Mouse (Mus musculus) MN1 (cell line): ENCODE measurements around the gene Rgs10.
A peak's percentile ranks its signal among the peaks of the same experiment; 100 is the strongest.

Experiments
- DNase-seq: peaks from one replicate; pipeline ENCODE4 v3.0.0-alpha.2; 2016; ENCODE audit warnings: low spot score

Rgs10 gene

GRCm38 (mm10) chr7:128410708-128411413 lies 7.7 kb downstream of the Rgs10 start:
- no peak for DNase-seq

GRCm38 (mm10) chr7:128408265-128408664 lies 10.3 kb downstream of the Rgs10 start:
- no peak for DNase-seq

- DNase-seq = no peak
Observed at GRCm38 (mm10) chr7:128403988-128404387, 14.6 kb downstream of the Rgs10 start.

- no peak for DNase-seq
Observed at GRCm38 (mm10) chr7:128403586-128403985, 15.0 kb downstream of the Rgs10 start.

- no peak for DNase-seq
Observed at GRCm38 (mm10) chr7:128403128-128403527, 15.4 kb downstream of the Rgs10 start.

GRCm38 (mm10) chr7:128402577-128402976 lies 16.0 kb downstream of the Rgs10 start:
- DNase-seq = no peak

GRCm38 (mm10) chr7:128398664-128399063 lies 19.9 kb downstream of the Rgs10 start:
- DNase-seq = no peak

- no peak for DNase-seq
Observed at GRCm38 (mm10) chr7:128397066-128397465, 21.5 kb downstream of the Rgs10 start.

GRCm38 (mm10) chr7:128393756-128394155 lies 24.8 kb downstream of the Rgs10 start:
- DNase-seq = no peak

GRCm38 (mm10) chr7:128392972-128393314 lies 25.6 kb downstream of the Rgs10 start:
- DNase-seq = no peak

- no peak for DNase-seq
Observed at GRCm38 (mm10) chr7:128392071-128392971, 26.2 kb downstream of the Rgs10 start.

GRCm38 (mm10) chr7:128391267-128392057 lies 27.1 kb downstream of the Rgs10 start:
- no peak for DNase-seq

- DNase-seq = peak; percentile 75
Observed at GRCm38 (mm10) chr7:128388968-128389367, 29.6 kb downstream of the Rgs10 start.

- DNase-seq = no peak
Observed at GRCm38 (mm10) chr7:128383726-128384463, 34.7 kb downstream of the Rgs10 start.

GRCm38 (mm10) chr7:128383189-128383725 lies 35.3 kb downstream of the Rgs10 start:
- DNase-seq = no peak

GRCm38 (mm10) chr7:128382527-128382860 lies 36.1 kb downstream of the Rgs10 start:
- no peak for DNase-seq

- no peak for DNase-seq
Observed at GRCm38 (mm10) chr7:128381811-128382526, 36.6 kb downstream of the Rgs10 start.

- DNase-seq = no peak
Observed at GRCm38 (mm10) chr7:128381001-128381400, 37.6 kb downstream of the Rgs10 start.

- no peak for DNase-seq
Observed at GRCm38 (mm10) chr7:128379162-128379805, 39.3 kb downstream of the Rgs10 start.

GRCm38 (mm10) chr7:128376206-128376701 lies 42.3 kb downstream of the Rgs10 start:
- DNase-seq = no peak
